Mouse (Mus musculus) liver, adult 2 months (tissue): Measurements from ENCODE around the gene Arhgap22.

Experiments used
- CTCF ChIP-seq: fragments of 200-500 bp; IDR thresholded peaks from 2 replicates; pipeline ENCODE4 v1.5.1; 2011; ENCODE audit warnings: low read depth, low read length, control low read depth
- POLR2A ChIP-seq: fragments of 200-500 bp; IDR thresholded peaks from 2 replicates; pipeline ENCODE4 v1.6.1; 2011; ENCODE audit warnings: low read length, control low read depth; ENCODE audit not compliant: insufficient read depth; ENCODE audit errors: extremely low read depth

- no peak for TF ChIP-seq CTCF
- TF ChIP-seq POLR2A = no peak
Observed at GRCm38 (mm10) chr14:33232048-33232447, 18.2 kb downstream of the Arhgap22 start.
